Mouse (Mus musculus) spleen, postnatal 4 days (tissue): ENCODE data around the gene Larp1b.
A peak's percentile ranks its signal among the peaks of the same experiment; 100 is the strongest.
"Not testable (repeated sequence)": the region's sequence is repeated elsewhere in the genome, so short reads cannot be mapped to it uniquely, and the experiment has no call there.

ENCODE experiments used
- DNase-seq, 2 experiments: peaks; one replicate each; pipeline ENCODE4 v3.0.0; 2022; ENCODE audit warnings: low spot score in 2 of 2

The Larp1b gene

DNA sequence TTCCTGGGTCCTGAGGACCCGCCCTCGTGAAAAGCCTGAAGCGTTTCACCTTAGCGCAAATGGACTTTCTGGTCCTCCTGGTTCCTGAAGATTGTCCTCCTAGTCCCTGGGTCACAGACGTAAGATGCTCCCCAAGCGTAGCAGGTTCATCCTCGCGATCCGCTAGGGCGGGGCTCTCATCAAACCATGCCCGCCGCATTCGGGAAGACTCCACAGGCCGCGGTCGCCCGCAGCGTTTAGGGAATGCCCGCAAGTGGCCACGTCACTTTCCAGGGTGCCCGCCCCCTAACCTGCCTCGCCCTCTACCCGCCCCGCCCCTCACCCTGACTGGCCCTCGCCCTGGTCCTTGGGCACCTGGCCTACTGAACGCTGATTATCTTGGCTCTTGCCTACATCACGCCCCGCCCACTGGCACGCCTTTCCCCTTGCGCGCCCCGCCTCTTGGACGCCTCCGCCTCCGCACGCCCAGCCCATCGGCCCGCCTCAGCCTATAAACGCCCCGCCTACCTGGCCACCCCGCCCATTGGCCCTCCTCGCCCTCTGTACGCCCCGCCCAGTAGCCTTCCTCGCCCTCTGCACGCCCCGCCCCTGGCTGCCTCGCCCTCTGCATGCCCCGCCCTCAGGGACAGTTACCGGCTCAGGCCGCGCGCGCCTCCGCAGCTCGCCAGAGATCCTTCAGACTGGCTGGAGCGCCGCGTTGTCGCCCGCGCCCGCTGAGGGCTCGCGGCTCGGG lies at the start of gene Larp1b:
TSS of gene Larp1b (plus strand) at position 659 of the 733 bp plus-strand sequence.
- DNase-seq: peak; percentile 100

DNA sequence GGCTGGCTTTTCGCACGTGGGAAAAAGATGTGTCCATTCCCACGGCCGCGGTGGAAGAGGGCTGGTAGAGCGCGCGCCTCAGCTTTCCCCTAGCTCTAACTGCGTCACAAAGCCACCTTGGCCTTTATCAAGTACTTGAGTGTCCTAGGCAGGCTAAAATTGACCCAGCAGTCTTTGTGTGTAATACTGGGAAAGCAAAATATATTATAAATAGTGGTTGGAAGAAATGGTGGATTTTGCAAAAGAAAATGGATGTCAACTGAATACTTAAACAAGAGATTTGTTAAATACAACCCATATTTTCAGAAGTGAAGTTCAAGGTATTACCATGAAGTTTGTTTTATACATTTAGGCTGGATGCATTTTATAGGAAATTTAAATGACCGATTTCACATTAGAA lies 47.2 kb upstream of the Larp1b start, which contains the start of gene 1700034I23Rik:
TSS of gene 1700034I23Rik (minus strand) at position 101 of the 400 bp plus-strand sequence.
- DNase-seq: not testable (repeated sequence)

DNA sequence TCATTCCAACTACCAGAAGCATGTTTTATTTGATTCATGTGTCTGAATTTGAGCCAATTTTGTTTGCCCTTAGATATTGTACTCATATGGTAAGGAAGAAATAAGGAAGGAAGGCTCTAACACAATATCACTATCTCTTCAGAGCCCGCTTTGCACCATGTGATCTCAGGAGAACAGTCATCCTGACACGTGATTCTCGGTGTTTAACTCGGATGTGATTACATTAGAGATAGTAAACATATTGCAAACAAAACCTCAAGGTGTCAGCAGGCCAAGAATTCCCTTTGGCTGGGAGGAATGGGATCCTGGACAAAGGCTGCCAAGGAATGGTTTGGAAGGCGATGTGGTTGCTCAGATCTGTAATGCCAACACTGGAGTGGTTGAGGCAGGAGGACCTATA lies 11.4 kb upstream of the Larp1b start:
- no peak for DNase-seq

DNA sequence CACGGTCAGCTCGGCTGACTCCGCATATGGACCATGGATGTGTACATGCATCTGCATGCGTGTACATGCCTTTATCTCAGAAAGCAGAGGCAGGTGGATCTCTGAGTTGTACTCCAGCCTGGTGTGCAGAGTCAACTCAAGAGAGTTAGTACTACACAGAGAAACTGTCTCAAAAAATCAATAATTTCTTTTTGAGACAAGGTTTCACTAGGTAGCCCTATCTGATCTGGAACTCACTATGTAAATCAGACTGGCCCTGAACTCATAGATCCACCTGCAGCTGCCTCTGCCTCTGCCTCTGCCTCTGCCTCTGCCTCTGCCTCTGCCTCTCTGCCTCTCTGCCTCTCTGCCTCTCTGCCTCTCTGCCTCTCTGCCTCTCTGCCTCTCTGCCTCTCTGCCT lies 11.0 kb upstream of the Larp1b start:
- DNase-seq: no peak

DNA sequence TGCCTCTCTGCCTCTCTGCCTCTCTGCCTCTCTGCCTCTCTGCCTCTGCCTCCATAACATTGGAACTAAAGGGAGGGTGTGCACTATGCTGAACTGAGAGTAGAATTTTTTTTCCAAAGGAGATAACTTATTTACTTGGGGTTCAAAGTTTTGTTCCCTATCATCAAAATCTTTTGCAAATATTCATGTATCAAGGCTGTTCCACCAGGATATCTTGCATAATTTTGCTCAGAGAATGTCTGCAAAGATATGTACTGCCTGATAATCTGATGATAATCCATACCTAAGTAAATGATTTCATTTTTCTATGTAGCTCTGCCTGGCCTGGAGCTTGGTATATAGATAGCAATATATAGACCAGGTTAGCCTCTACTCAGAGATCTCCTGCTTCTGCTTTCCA lies 10.6 kb upstream of the Larp1b start:
- DNase-seq: no peak

DNA sequence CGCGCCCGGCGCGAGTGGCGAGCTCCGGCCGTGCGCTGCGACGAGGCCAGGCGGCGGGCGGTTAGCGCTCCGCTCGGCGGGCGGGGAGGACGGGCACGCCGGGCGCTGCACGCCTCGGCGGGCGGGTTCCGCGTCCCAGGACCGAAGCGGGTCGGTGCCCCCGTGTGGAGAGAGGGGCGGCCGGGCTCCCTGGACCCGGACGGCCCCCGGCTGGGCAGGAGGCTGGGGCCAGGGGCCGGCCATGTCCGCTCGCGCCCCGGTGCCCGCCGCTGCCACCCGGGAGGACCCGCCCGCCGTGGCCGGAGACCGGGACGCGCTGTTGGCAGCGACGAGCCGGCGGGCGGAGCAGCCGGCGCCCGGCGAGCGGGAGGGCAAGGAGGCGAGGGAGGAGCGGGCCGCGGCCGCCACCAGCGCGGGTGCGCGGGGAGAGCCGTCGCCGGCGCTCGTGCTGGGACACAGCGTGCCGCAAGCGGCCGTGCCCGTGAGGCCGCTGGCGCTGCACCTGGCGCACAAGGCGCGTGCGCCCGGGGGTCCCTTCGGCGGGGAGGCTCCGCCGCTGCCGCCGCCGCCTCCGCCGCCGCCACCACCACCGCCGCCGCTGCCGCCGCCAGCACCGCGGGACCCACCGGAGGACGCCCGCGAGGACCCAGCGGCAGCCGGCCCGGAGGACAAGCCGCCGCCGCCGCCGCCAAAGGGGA lies 424 bp downstream of the Larp1b start:
- DNase-seq: peak; percentile 62 to 84

DNA sequence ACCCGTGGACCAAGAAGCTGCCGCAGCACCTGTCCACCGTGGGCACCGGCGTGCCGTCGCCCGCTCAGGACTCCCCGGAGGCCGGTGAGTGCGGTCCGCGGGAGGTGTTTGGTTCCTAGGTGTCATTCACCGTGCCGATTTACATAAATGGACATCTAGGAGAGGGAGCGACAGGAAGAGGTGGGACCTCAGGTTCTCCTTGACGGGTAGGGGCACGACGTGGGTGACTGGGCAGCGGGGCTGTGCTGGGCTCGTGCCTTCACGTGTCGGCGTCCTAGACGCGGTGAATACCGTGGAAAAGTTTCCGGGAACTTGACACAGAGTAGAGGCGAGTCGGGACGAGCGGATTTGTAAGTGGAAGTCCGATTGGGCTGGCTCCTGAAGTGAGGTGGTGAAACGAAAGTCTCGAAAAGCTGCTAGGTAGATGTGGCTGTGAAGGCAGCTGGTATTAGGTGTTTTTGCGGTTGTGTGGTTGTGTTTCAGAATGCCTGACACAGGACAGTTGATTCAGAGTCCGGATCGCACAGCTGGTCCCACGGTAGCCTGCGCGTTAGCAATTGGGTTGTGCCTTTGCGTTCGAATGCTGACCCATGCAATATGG lies 1.1 kb downstream of the Larp1b start:
- peak; percentile 61 to 83 for DNase-seq

DNA sequence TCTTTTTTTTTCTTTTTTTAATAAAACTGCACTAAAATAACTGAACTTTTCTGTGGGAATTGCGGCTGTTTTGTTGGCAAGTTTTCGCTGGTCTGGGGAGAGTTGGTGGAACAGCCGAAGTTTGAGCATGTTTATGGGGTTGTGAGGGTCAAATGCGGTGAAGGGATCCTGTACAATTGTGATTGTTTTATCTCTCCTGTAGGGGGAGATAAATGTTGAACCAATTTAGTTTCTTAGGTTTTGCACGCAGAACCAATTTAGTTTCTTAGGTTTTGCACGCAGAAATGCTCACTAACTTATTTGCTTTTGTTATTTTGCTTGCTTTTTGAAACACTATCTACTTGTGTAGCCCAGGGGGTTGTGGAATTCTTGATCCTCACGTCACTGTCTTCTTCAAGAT lies 1.7 kb downstream of the Larp1b start:
- DNase-seq: no peak

DNA sequence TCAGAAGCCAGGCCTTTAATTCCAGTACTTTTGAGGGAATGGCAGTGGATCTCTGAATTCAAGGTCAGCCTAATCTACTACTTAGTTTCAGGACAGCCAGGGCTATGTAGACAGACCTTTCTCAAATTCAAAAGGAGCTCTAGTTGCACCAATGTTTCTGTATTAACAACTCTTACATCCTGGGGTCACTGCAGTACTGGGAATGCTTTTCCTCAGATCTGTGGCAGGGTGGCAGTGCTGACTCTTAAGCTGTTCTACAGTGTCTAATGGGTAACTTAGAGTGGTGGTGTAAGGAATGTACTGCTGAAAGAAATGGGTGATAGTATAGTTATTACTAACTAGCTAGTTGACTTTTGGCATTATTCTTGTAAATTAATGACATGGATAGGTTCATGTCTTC lies 3.0 kb downstream of the Larp1b start:
- no peak for DNase-seq

DNA sequence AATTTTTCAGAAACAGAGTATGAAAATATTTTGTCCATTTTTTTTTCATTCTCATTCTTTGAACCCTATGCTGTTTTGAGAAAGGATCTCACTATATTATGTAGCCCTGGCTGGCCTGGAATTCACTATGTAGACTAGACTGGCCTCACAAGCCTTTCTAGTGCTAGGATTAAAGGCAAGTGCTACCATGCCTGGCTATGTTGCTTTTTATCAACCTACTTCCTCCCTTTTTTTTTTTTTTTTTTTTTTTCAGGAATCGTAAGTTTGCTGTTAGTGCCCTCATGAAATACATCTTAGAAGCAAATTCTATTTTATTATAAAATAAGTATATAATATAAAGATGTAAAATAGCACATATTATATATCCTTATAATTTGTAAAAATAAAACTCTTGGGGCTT lies 5.2 kb downstream of the Larp1b start:
- no peak for DNase-seq

DNA sequence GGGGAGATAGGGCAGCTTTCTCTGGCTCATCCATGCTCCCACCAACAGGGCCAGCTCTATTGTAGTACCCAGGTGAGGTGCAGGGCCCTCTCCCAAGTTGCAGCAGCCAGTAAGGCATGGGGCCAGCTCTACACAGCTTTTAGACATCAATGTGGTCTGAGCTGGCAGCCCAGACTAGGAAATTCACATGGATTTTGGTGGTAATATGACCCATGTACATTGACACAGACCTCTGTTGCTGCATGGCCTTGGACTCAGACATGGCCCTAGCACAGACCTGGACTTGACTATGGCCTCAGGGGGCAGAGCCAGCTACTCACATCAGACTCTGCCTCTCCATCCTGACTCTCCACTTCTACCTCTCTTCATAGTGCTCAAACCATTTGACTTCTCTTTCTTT lies 9.2 kb downstream of the Larp1b start:
- DNase-seq: no peak

DNA sequence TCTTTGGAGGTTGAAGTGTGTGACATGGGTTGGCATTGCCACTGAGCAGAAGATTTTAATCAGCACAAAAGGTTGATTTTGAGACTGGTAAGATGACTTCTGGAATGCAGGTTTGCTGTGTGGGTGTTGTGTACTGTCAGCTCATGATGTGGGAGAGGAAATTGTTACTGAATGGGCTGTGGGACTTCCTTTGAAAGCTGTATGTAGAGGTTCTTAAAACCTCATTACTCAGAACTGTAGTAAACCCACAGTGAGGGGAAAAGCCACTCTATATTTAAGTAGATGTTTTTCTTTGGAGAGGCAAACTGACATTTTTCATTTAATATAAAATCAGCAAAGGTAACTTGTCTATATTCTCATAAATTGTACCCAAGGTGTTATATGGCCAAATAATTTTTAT lies 31.1 kb downstream of the Larp1b start:
- DNase-seq: no peak

DNA sequence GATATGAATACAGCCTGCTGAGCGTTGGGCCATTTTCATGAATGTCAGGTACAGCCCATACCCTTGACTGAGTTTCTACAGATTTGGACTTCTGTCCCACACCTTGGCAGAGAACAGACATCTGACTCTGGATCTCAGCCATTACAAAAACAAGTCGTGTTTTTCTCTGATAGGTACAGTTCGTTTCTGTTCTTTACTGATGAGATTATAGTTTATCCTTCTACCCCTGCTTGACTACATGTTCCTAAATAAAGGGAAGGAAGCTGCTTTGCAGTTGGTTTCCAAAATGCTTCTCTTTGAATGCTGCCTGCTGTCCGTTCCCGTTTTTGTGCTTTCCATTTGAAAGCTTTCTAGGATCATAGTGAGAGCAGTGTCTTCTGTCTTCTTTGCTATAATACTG lies 37.9 kb downstream of the Larp1b start:
- DNase-seq: no peak

DNA sequence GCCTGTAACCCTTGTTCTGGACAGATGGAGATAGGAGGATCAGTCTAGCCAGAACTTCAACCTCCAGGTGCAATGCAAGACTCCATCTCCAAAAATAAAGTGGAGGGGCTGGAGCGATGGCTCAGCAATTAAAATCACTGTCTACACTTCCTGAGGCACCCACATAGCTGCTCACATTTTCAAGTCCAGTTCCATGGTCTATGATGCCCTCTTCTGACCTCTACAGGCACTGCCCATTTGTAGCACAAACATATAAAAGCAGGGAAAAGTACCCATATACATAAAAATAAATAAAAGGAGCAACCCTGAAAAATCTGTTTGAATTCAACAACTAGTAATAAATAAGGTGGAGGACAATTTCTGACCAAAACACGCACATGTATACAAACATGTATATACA lies 39.1 kb downstream of the Larp1b start:
- no peak for DNase-seq

DNA sequence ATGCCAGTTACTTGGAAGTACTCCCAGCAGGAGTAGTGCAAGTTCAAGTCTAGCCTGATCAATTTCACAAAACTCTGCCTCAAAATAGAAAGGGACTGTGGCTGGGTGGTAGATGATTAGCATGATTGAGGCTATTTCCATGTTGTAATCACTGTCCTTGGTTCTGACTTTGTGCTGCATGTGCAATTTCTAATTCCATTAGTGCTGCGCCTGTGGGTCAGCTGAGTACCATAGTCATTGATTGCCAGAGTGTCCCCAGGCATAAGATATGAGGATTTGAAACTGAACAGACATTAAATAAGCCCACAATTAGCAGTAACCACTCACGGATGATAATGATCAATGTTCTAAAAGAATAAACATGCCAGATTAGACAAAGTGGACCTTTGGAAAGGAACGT lies 41.9 kb downstream of the Larp1b start:
- no peak for DNase-seq

DNA sequence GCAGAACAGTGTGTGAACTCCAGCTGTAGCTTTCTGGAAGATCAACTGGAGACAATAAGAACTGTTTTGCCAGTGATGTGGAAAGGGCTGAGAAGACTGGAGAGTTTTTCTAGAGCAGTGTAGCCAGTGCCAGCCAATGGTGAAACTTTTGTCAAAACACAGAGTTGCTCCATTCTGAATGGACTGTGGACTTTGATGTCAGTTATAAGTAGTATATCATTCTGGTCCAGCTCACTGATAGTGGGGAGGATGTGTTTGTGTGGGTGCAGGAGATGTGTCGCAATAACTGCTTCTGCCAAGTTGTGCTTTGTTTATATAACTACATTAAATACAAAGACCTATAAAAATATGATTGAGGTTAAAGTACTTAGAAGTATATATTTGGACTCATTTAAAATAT lies 45.5 kb downstream of the Larp1b start:
- DNase-seq: peak in 1 of 2 experiments; percentile 24

DNA sequence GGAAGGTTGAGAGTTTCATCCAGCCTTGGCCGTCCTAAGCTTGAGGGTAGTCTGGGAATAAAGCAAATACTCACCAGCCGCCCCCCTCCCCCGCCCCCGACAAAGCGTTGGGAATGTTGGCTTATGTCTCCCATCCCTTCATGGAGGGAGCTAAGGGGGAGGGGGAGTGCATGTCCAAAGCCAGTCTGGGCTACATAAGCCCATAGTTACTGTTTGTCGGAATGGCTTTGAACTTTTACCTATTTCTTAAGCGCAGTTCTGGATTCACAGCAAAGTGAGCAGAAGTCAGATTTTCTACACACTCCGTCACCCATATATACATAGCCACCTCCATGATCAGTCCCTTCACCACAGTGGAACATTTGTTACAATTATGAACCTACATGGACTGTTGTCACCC lies 59.7 kb downstream of the Larp1b start:
- no peak for DNase-seq

DNA sequence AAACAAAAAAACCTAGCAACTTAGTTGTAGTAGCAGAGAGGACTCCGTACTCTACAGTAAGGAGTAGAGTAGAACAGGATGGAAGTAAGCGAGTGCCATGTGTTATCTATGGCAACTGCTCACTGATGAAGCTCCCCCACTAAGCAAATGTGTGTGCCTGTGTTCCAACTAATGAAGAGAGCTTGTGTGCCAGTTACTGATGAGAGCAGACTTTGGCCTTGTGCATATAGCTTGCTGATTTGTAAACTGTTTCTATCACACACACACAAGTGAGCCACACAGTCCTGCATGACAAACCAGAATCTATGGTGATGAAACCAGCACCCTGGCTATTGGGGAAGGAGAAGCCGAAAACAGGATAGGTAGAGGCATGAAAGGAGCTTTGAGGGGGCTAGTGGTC lies 60.4 kb downstream of the Larp1b start:
- DNase-seq: no peak

DNA sequence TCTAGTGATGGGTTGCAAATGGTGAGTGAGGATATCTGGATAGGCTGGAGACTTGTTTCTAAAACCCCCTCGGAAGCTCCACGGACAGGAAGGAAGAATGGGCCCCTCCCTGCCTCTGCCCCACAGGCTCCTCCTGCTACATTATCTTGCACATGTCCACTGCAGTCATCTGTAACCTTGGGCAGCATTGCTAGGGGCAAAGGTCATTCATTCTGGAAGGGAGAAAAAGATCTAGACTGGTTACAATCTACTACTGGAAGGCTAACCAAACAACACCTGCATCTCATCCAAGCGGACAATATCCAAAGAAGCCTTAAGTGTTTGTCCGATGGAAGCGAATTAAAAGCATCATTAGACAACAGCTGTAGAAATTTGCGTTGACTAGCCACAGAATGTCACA lies 61.1 kb downstream of the Larp1b start:
- DNase-seq: no peak

DNA sequence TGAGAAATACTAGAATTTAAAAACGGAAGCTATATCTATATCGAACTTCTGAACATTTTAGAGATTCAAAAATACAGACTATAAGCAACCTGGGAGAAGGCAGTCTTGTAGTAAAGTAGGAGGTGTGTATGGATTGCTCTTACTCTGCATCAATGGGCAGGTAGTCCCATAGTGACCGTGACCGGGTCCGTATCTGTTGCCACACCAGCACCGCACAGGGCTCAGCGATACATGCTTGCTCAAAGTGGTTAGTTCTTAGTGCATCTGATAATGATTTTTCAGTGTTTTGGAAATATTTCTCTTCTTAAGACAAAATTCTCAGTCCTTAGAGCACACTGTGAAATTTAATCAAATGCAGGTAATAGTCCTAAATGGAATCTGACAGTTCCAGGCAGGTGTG lies 62.8 kb downstream of the Larp1b start:
- no peak for DNase-seq

DNA sequence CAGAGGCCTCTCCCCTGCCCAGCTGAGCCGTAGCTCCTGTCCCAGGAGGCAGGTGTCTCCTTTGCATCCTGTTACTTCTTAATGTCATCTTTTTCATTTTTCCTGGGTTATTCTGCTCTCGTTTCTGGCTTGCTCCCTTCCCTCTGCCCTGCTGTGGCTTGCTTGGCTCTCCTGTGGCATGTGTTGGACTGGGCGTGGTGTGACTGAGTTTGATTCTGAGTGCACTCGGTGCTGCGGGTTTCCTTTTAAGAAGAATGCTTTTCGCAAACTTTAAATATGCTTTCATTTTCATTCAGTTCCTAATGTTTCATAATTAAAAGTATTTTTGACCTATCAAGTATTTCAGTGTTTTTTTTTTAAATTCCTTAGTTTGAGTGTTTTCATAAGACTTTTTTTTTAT lies 65.3 kb downstream of the Larp1b start:
- DNase-seq: no peak

DNA sequence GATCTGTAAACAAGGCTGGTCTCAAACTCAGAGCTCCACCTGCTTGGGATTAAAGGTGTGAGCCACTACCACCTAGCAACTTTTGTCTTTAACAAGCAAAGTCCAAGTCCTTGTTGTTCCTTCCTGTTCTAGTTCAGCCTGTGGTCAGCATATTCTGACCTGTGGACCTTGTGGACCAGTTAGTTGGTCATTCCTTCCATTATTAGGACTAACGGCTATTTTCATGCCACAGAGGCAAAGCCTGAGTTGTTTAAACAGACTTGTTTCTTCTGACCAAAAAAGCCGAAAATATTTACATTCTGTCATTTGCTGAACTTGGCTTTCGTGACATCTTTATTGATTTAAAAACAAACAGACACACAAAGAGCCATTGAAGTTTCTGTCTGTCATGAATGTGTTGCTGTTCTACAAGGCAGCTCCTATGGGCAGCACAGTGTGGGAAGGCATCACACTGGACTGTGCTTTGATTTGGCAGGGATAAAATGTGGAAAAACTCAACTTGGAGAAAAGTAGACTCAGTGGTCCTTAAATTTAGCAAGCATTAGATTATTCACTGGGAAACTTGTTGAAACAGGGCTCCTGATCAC lies 68.5 kb downstream of the Larp1b start:
- peak in 1 of 2 experiments; percentile 5 for DNase-seq

DNA sequence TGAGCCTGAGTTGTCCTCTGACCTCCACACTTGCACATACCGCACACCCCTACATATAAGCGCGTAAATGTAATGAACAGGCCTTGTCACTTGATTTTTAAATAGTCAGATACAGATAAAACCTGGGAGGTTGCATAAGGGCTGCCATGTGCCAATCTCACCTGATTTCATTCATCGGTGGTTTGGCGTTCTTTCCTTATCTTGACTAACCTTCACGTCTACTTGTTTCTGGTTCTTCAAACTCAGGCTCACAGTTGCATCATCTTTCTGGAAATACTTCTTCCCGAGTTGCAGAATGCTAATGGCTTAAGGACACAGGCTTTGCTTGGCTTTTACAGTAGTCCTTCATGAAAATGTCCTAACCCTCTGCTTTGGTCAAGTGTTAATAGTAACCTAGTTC lies 71.1 kb downstream of the Larp1b start:
- no peak for DNase-seq
